Mouse (Mus musculus) cerebellum, postnatal 10 days (tissue): Measurements from ENCODE around the gene Paf1.

Source experiments
- DNase-seq, 2 experiments: peaks; one replicate each; pipeline ENCODE4 v3.0.0; 2021; ENCODE audit warnings: mixed read lengths in 2 of 2

Gene Paf1

DNA sequence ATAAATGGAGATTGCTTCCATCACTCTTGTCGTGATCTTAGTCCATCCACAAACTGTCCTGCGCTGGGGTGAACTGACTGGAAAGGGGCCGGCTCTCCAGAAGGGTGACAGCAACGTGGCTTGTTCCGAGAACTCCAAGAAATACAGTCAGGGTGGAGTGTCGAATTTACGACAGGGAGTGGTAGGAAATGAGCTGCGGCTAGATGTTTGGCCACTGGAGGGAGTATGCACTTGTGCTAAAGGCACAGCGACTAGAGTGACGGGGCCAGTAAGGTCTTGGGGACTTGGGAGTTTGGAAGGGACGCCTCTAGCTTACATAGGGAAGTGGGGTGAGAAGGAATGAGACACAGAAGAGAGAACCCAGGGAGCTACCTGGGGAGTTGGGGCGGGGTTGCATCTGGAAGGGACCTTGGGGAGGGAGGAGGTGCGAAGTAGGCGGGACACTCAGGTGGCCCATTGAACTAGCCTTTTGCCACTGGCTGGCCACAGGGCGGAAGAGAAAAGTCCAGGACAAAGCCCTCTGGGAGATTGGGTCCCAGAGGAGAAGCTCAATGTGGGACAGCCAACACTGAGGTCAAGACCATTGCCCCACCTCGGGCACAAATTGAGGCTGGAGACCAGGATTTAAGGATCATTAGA lies 44.3 kb downstream of the Paf1 start, which contains the start of gene Gmfg:
Gmfg (plus strand) TSS at position 516 of the 639 bp plus-strand sequence.
- peak; percentile 90 to 92 for DNase-seq

DNA sequence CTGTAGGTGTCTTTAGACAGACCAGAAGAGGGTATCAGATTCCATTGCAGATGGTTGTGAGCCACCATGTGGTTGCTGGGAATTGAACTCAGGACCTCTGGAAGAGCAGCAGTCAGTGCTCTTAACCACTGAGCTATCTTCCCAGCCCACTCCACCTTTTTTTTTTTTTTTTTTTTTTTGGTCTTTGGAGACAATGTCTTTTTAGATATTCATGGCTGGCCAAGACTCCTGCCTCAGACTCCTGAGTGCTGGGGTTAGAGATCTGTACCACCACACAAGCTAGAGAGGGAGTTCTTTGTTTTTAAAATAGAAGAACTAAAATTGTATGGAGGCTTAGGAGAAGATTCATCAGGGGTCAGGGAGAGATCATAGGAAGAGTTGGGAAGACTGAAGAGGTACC lies 45.2 kb downstream of the Paf1 start:
- no peak for DNase-seq

DNA sequence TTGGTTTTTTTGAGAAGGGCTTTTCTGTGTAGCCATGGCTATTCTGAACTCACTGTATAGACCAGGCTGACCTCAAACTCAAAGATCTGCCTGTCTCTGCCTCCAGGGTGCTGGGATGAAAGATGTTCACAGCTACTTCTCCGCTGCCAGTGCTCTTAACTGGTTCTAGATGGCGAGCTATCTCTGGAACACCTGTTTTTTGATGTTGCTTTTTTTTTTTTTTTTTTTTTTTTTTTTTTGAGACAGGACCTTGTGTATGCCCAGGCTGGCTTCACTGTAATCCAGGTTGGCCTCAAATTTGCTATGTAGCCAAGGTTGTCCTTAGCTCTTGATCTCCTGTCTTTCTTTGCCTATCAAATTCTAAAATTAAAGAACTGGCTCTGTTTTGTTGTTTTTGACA lies 46.0 kb downstream of the Paf1 start:
- no peak for DNase-seq

DNA sequence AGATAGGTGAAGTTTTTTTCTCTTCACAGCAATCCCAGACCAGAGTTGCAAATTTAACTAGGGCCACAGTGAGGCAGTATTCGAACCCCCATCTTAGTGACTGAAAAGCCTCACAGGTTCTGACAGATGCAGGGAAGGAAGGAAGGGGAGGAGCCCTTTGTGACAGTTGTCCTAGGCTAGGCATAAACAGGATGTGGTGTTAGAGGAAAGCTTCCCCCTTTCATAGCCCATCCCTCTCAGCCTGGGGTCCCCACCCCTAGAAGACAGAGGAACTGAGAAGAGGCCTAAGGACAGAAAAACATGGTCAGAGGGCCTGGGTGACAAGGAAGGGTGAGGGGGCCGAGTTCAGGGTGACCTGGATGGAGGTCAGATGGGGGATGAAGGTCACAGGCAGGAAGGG lies 48.0 kb downstream of the Paf1 start:
- no peak for DNase-seq

DNA sequence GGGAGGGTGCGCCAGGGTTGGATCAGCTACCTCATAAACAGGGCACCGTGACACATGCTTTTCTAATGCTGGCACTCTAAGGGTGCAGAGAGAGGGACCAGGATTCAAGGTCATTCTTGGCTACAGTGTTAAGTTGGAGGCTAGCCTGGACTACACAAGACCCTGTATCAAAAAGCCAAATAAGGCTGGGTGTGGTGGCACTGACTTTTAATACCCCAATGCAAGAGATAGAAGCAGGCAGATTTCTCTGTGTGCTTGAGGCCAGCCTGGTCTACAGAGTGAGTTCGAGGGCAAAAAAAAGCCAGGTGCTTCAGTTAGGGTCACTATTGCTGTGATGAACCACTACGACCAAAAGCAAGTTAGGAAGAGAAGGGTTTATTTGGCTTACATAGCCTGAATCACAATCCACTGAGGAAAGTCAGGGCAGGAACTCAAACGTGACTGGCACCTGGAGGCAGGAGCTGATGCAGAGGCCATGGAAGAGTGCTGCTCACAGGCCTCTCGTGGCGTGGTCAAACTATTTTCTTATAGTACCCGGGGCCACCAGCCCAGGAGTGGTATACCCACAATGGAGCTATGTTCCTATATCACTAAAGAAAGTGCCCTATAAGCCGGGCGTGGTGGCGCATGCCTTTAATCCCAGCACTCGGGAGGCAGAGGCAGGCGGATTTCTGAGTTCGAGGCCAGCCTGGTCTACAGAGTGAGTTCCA lies 49.2 kb downstream of the Paf1 start:
- no peak for DNase-seq

DNA sequence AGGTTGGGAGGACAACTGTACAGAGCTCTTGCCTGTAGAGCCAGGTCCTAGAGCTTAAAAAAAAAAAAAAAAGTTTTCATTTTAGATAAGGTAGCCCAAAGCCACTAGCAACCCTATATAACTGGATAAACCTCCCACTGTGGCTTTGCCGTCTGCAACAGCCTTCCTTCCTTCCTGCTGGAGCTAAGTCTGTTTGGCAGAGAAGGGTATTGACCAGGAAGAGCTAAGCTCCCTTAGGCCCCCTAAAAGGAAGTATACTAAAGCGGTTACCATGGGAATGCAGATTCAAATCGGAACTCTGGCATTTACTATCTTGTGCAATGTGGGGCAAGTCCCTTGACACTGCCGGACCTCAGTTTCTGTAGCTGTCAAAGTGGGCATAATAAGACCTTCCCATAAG lies 49.9 kb downstream of the Paf1 start:
- DNase-seq, result no peak

DNA sequence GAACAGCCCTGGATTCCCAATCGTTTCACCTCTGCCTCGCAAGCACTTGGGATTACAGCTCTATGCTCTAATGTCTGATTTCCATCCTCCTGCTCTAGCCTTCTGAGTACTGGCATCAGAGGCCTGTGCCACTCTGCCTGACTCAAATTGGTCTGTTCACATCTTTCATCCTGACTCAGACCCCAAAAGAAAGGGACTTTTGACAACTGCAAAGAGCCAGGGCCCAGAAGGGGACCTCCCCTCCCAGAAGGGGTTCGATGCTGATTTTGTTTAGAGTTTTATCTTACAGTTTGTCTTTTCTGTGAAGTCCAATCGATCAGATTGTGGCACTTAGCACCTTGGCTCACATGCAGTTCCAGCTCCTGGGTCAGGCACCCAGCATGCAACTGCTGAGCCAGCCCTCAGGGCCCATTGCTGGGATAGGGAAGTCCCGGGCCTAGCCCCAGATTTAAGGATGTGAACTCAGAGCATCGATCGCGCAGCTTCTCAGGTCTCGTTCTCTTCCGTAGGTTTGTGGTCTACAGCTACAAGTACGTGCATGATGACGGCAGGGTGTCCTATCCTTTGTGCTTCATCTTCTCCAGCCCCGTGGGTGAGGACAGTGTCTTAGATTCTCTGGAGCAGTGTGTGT lies 51.7 kb downstream of the Paf1 start:
- DNase-seq, result no peak

DNA sequence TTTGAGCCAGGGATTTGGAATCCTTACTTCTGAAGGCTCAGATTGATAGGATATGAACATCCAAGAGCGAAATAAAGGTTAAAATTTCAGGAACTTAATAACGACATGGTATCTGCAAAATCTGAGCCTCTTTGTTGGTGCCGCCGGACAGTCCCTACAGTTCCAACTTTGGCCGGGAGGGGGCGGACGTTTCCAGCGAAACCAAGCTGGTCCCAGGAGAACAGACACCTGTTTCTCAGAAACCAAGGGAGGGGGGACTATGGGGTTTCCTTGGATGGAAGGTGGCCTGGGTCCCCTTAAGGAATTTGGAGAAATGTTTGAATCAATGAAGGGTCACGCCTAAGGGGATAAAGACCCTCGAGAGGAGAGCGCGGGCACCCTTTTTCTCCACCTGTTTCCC lies 53.7 kb downstream of the Paf1 start:
- DNase-seq, result peak; percentile 92 to 96

DNA sequence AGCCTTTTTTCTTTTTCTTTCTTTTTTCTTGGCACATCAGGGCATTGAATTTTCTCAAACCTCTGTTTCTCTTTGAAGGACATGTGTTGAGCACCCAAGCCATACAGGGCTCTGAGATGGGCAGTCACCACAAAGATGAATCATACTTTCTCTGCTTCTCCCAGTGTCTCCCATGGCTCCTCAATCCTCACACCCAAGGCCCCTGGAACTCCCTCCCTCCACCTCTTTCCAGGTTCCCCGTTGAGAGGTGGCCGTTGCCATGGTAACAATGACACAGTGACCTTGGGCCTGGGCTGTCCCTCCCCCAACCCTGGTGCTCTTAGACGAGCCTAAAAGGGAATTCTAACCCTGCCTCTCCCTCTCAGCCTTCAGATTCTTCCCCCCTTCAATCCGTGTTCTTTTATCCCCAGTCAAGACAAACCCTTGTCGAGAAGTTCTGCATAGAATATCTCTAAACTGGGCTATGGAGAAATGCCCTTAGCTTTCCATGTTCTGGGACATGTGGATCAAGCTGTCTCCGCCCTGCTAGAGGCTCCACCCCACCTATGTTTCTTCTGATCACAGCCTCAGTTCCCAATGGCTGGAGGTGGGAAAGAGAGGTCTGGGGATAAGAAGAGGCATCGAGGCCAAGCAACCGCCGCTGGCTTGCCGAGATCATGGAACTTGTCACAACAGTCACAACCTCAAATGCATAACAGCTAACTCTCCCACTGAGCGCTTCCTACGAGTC lies 54.5 kb downstream of the Paf1 start:
- DNase-seq, result peak; percentile 61 to 62

DNA sequence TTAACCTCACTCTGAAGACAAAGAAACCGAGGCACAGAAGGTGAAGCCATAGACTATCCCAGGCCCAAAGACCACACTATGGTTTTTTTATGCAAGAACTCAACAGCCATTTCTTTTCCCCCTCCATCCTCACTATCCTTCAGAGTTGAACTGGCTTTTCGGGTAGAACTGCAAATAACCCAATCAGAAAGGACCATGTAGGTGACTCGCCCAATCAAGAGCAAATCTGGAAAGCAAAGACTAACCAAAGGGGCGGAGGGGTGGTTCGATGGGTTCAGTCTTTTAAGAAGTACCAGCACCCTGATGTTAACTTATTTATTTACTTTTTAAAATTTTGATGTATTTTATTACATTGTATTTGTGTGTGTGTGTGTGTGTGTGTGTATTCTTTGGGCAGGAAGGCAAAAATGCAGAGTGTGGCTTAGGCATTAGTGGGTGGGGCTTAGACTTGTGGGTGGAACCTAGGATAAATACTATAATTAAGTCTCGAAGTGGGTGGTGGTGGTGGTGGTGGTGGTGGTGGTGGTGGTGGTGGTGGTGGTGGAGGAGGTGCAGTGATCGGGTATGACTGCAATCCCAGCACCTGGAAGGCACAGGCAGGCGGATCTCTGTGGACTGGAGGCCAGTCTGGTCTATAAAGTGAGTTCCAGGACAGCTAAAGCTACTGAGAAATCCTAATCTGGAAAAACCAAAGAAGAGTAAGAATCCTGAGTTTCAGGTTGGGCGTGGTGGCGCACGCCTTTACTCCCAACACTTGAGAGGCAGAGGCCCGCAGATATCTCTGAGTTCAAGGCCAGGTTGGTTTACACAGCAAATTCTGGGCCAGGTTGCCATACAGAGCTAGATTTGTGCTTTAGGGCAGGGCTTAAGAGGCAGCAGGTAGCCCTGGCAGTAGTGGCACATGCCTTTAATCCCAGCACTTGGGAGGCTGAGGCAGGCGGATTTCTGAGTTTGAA lies 55.4 kb downstream of the Paf1 start:
- no peak for DNase-seq
